Comparison of ENCODE assay signal across 9 mouse cellular contexts in the genomic region with DNA sequence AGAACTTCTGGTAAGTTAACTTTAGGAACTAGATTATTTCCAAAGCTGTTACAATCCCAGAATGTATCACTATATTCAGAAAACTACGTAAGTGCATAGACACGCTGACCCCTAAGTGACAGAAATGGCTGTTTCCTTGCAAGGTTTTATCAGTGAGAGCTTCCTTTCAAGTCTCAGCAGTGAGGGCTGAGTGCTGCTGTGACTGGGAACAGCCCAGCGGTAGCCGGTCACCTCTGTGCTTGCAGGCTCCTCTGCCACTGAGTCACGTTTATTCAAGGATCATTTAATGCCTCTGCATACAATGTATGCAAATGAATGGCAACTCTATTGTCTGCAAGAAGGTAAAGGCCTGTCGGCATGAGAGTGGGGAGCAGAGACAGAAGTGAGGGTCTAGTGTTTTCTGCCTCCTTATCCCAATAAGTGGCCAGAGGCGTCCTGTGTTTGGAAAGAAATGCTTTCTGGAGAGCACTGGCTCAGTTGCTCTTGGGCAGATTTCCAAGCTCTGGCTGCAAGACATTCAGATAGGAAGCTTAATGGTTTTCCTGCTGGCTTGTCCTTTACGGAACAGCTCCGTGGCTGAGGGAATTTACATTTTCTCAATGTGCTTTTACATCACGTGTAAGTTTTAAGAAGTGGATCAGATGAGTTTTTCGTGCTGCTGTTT. TPM values are rescaled to one million over a fixed set of nuclear protein-coding genes. Genes with fewer than 3 reads are reported as not detected.
DNase-seq lines count a peak whose midpoint lies in the region; ATAC-seq and TF ChIP-seq lines count a peak whose summit lies in the region.
"Had no signal": no experiment of that assay in that cellular context is flagged by ENCODE, and none has a peak within 500 bp of the region (broad histone marks: within the 10 kb centered on the region; RNA-seq: fewer than 3 reads in every experiment).

No protein-coding gene starts in this region.

- H3K27ac ChIP-seq in hindbrain, embryonic 15.5 days (replicated peaks), result 0 out of 2 replicates have a peak overlapping the region, but pooled peaks have one; percentile 8
- H3K27ac ChIP-seq in hindbrain, embryonic 10.5 days, result no peak overlapping the region
- peak overlapping the region; percentile 13 for H3K27ac ChIP-seq in ES-Bruce4 (ENCODE audit: insufficient read depth, low read length)

- H3K9ac ChIP-seq in hindbrain, embryonic 15.5 days, result no peak overlapping the region
- H3K9ac ChIP-seq in ES-Bruce4 (ENCODE audit: low read depth, poor library complexity, severe bottlenecking), result no peak overlapping the region

- no peak for DNase-seq in hindbrain, embryonic 10.5 days (ENCODE audit: low spot score)
- DNase-seq in brain, embryonic 14.5 days (ENCODE audit: low read depth), result peak; percentile 90
- DNase-seq in heart, postnatal 14 days, result peak; percentile 28 to 48
- no peak for DNase-seq in layer of hippocampus, adult 9-10 months (ENCODE audit: low spot score)
- no peak for DNase-seq in Muller cell, postnatal 12 days (ENCODE audit: inconsistent ontology term)
- DNase-seq: cerebellum, adult 11-12 months had no signal

- peaks cover 5% of the 10 kb centered on the region for H3K4me1 ChIP-seq in hindbrain, embryonic 15.5 days (replicated peaks)
- H3K4me1 ChIP-seq in hindbrain, embryonic 10.5 days (replicated peaks), result peaks cover 4% of the 10 kb centered on the region; the same call in 1 of the 2 replicates
- no peaks in the 10 kb centered on the region for H3K4me1 ChIP-seq in ES-Bruce4 (ENCODE audit: control insufficient read depth, insufficient read depth, low read length)

- no peak for TF ChIP-seq POLR2A in ES-Bruce4 (IDR thresholded peaks at IDR 0.05; ENCODE audit: insufficient read depth, low read length)
- no peak for TF ChIP-seq POLR2A in brain, embryonic 14.5 days (IDR thresholded peaks at IDR 0.05; ENCODE audit: borderline replicate concordance, extremely low read depth, insufficient read depth, insufficient read length, poor library complexity, severe bottlenecking)

- H3K36me3 ChIP-seq in hindbrain, embryonic 15.5 days, result no peaks in the 10 kb centered on the region
- no peaks in the 10 kb centered on the region for H3K36me3 ChIP-seq in hindbrain, embryonic 10.5 days
- H3K36me3 ChIP-seq in ES-Bruce4 (ENCODE audit: control insufficient read depth, insufficient read depth, low read length, poor library complexity, severe bottlenecking), result no peaks in the 10 kb centered on the region

- intact Hi-C loops in heart, postnatal 14 days (cut with DNase I), result no loop called here

- no peak for TF ChIP-seq CTCF in ES-Bruce4 (IDR thresholded peaks at IDR 0.05; ENCODE audit: low read depth, low read length)
- TF ChIP-seq CTCF in brain, embryonic 14.5 days (IDR thresholded peaks at IDR 0.05; ENCODE audit: borderline replicate concordance, extremely low read depth, insufficient read depth, insufficient read length), result no peak

- H3K4me2 ChIP-seq in hindbrain, embryonic 15.5 days, result no peak overlapping the region; the same call in 1 of the 2 replicates

- WGBS in hindbrain, embryonic 15.5 days, result 21% methylated on average over 11 of the region's 11 CpGs
- 38% methylated on average over 11 of the region's 11 CpGs for WGBS in hindbrain, embryonic 10.5 days

- TF ChIP-seq EP300 in ES-Bruce4 (IDR thresholded peaks at IDR 0.05; ENCODE audit: insufficient read depth, low read depth, low read length), result 0 out of 2 replicates have a peak, but pooled peaks have one; percentile 22

- H3K4me3 ChIP-seq in hindbrain, embryonic 15.5 days, result no peak overlapping the region
- no peak overlapping the region for H3K4me3 ChIP-seq in hindbrain, embryonic 10.5 days
- no peak overlapping the region for H3K4me3 ChIP-seq in ES-Bruce4 (ENCODE audit: low read depth, low read length)

- peak; percentile 57; the same call in 1 of the 2 replicates for ATAC-seq in hindbrain, embryonic 15.5 days (ENCODE audit: low FRiP score, low read depth)
- no peak for ATAC-seq in megakaryocyte, adult 5-6 weeks (ENCODE audit: poor library complexity, severe bottlenecking)

- no peaks in the 10 kb centered on the region for H3K27me3 ChIP-seq in hindbrain, embryonic 15.5 days
- no peaks in the 10 kb centered on the region for H3K27me3 ChIP-seq in hindbrain, embryonic 10.5 days (ENCODE audit: insufficient read depth, poor library complexity, severe bottlenecking)
- no peaks in the 10 kb centered on the region for H3K27me3 ChIP-seq in ES-Bruce4 (ENCODE audit: control insufficient read depth, insufficient read depth, low read length, poor library complexity, severe bottlenecking)

- no peaks in the 10 kb centered on the region for H3K9me3 ChIP-seq in hindbrain, embryonic 15.5 days
- H3K9me3 ChIP-seq in hindbrain, embryonic 10.5 days, result no peaks in the 10 kb centered on the region
- H3K9me3 ChIP-seq in ES-Bruce4 (replicated peaks; ENCODE audit: control insufficient read depth, insufficient read depth, low read length, poor library complexity, severe bottlenecking), result no peaks in the 10 kb centered on the region

RNA-seq across cellular contexts. Expression of a gene that starts 43.7 kb away (rescaled TPM):
- 18.9 and 21.1 TPM in 2 replicates for polyA plus RNA-seq in hindbrain, embryonic 15.5 days (2015; fragmentation: Nextera tagmentation; extraction: Ambion mirVana)
- 9.8 and 11.4 TPM in 2 replicates for polyA plus RNA-seq in hindbrain, embryonic 10.5 days (2016; fragmentation: Nextera tagmentation; extraction: Ambion mirVana)
- polyA plus RNA-seq in ES-Bruce4 (2011; ENCODE audit: insufficient read depth, insufficient read length, low read depth, missing spikeins), result 5.9 and 6.1 TPM in 2 replicates
- polyA plus RNA-seq in brain, embryonic 14.5 days (2012; rRNA removed), result 9.9 and 17.4 TPM in 2 replicates
- 1 to 10 TPM; 3.0 to 3.1 TPM for total RNA-seq in heart, postnatal 14 days (2021)
- 22.5 and 23.5 TPM in 2 replicates for total RNA-seq in megakaryocyte, adult 5-6 weeks (2015)
- total RNA-seq in megakaryocyte, adult 5-6 weeks (2017), result 16.7 and 20.6 TPM in 2 replicates

Comparison
In these comparisons a context has a peak if more than half of its experiments do, and no peak if none do; other contexts are left out.
1. DNase-seq: peak in brain, embryonic 14.5 days (single experiment) and heart, postnatal 14 days (2 of 2); none in hindbrain, embryonic 10.5 days (single experiment), layer of hippocampus, adult 9-10 months (single experiment) and Muller cell, postnatal 12 days (single experiment).